Mouse (Mus musculus) thymus, postnatal 25 days (tissue): Measurements from ENCODE around the gene Gm10491.
"Not testable (repeated sequence)": the region's sequence is repeated elsewhere in the genome, so short reads cannot be mapped to it uniquely, and the experiment has no call there.

Experiments used
- DNase-seq: peaks from one replicate; pipeline ENCODE4 v3.0.0; 2022

Gene Gm10491

GRCm38 (mm10) chrX:7907735-7908134, at the start of gene Gm10491:
TSS of gene Gm10491 (minus strand) at chrX:7907835.
- DNase-seq: no peak

DNA sequence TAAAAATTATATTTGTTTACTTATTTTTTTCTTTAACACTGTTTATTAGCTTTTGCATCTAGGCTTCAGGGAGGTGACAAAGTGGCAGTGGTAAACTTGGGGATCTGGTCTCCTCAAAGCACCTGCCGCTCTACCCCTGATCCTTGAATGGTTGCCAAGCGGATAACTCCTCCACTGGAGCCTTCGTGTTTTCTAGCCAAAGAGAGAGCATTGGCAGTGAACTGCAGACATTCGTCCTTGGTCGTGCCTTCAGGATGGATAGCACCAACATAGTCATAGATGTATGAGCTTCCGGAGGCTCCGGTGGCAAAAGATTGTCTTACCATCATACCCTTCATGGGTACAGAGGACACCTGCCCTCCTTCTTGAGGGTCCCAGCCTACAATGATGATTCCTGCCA, 42.5 kb upstream of the Gm10491 start:
- DNase-seq: no peak

DNA sequence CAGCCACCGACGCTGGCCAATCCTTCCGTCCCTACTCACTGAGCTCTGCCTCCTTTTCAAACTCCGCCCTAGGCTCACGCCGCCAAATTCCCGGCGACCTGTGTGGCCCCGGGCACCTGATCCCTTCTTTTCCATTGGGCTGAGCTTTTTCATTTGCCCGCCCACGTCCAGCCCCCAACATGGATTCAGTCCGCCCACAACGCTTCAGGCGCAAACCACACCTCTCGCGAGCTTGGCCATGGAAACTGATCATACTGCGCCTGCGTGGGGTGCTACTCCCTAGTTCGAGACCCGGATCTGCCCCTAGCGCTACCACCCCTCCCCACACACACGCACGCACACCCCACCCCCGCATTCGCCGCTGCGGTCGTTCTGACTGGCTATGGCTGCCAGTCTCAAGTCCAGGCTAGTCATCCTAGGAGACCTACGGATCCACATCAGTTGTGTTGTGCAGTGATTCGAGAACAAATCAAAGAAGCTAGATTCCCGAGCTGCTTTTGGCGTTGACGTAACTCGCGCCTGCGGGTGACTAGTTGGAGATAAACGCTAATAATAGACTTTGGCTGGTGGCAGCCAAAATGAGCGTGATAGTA, 40.4 kb upstream of the Gm10491 start:
- peak; percentile 78 for DNase-seq

DNA sequence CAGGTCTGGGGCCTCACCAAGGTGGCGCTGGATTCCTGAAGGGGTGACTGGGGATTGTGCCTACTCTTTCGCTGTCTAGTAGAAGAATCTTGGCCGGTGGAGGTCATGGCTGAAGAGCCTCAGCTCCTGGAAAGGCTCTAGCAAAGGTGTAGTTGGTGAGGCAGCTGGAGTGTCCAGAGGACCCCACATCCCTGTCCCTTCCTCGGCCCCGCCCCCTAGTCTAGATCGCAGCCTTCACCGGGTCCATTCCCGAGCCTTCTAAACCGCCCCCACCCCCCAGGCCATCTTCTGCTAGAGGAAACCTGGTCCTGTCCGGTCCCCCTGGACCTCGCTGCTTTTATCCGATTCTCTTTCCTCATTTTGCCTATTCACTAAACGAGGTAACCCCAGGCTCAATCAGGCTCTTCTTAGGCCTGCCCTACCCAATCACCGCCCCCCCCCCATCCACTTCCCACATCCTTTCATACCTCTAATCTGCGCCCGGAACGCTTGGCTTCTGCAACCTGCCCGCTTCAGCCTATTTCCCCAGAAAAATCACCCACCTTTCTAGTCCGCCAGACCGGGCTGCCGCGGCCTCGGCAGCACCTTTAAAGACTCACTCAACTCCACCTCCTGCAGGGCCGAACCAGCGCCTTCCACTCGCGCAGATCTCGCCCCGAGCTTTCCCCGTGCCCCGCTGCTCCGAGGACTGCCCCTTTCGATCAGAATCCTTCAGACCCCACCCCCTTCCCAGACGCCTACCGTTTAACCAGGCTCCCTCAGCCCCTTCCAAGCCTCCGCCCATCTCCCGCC, 39.7 kb upstream of the Gm10491 start, which contains the start of gene Hdac6:
Hdac6 (minus strand) TSS at position 782 of the 792 bp plus-strand sequence.
- no peak for DNase-seq

GRCm38 (mm10) chrX:7945618-7946017, 38.0 kb upstream of the Gm10491 start:
- no peak for DNase-seq

- no peak for DNase-seq
Measured at GRCm38 (mm10) chrX:7937667-7938066, 30.0 kb upstream of the Gm10491 start.

- DNase-seq: no peak
Measured at GRCm38 (mm10) chrX:7936874-7937273, 29.2 kb upstream of the Gm10491 start.

DNA sequence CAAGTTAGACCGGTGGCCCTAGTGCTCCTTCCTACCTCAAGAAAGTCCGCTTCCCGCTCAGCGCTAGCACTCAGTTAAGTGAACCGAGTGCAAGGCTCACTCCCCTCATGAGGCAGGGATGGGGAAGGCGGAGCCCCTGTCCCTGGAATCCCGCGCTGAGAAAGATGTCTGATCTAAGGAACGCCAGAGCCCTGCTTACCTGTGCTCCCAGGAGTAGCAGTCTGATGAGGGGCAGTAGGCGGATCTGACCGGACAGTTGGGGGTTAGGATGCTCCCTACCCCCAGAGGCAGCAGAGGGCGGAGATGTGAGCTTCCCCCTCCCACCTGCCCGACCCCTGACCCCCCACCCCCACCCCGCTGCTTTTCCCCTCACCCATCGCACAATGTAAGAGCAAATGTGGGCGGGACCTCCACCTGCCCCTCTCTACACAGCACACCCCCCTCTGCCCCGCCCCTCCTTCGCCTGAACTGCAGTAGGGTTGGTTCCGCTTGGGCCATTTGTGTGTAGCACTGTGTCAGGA, 20.7 kb upstream of the Gm10491 start, which contains the start of gene Eras:
Eras (minus strand) TSS at position 338 of the 521 bp plus-strand sequence.
- no peak for DNase-seq

- no peak for DNase-seq
Measured at GRCm38 (mm10) chrX:7927116-7927515, 19.5 kb upstream of the Gm10491 start.

DNA sequence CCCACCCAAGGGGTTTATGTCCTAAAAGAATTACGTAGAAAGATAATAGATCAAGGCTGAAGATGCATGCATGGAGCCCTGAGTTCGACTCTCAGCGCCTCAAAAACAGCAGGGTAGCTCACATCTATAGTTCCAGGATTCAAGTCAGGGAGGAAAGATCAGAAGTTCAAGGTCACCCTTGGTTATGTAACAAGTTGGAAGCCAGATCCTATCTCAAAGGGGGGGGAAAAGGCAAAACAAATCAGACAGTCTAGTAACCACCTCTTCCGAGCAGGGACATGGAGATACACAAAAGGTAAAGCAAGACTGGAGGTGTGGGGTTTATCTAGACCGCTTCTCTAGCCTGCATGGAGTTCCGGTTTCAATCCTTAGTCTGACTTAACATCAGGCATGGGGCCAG, 18.6 kb upstream of the Gm10491 start:
- DNase-seq: no peak

DNA sequence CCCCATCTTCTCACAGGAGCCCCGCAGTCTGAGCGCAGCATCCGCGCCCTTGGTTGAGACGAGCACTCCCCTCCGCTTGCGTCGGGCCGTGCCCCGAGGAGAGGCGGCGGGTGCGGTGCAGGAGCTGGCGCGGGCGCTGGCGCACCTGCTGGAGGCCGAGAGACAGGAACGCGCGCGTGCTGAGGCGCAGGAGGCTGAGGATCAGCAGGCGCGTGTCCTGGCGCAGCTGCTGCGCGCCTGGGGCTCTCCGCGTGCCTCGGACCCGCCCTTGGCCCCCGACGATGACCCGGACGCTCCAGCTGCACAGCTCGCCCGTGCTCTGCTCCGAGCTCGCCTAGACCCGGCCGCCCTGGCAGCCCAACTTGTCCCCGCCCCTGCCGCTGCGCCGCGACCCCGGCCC, 14.4 kb upstream of the Gm10491 start:
- no peak for DNase-seq

- no peak for DNase-seq
Measured at GRCm38 (mm10) chrX:7919601-7920383, 12.2 kb upstream of the Gm10491 start, which contains the start of gene Pcsk1n. TSS of gene Pcsk1n (plus strand) at chrX:7919822.

DNA sequence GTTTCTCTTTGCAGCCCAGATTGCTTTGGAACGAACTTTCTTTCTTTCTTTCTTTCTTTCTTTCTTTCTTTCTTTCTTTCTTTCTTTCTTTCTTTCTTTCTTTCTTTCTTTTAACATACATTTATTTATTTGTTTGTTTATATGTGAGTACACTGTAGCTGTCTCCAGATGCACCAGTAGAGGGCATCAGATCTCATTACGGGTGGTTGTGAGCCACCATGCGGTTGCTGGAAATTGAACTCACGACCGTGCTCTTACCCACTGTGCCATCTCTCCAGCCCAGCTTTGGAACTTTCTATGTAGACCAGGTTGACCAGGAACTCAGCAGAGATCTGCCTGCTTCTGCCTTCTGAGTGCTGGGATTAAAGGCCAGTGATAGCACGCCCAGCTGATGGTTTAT, 10.3 kb upstream of the Gm10491 start:
- not testable (repeated sequence) for DNase-seq

- DNase-seq: peak; percentile 39
Measured at GRCm38 (mm10) chrX:7915669-7916068, 8.0 kb upstream of the Gm10491 start.

DNA sequence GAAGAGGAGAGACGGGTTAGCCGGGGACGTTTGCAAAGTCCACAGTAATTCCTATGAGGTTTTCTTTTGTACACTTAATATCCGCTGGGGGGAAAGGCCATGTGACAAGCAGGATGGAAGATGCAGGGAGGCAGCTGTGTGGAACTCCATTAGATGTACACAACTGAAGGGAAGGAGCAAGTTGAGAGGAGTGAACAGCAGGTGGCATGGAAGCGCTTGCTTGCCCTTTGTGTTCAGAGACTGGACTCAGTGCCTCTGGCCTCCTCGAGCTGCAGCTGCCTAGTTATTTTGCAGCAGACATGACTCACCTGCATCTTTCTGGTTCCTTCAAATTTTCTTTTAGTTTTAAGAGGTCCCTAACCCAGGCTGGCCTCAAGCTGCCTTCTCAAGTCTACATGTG, 2.8 kb upstream of the Gm10491 start:
- no peak for DNase-seq

DNA sequence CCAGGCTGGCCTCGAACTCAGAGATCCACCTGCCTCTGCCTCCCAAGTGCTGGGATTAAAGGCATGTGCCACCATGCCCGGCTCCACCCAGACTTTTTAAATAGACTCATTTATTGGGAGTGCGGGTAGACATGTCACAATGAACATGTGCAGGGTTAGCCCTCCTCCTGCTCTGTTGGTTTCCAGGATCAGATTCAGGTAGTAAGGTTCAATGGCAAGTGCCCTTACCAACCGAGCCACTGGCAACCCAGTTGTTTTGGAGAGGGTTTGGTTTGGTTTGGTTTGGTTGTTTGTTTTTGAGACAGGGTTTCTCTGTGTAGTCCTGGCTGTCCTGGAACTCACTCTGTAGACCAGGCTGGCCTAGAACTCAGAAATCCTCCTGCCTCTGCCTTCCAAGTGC, 1.6 kb upstream of the Gm10491 start, which contains the start of gene Gm10490:
Gm10490 (plus strand) TSS at position 301 of the 400 bp plus-strand sequence.
- not testable (repeated sequence) for DNase-seq

DNA sequence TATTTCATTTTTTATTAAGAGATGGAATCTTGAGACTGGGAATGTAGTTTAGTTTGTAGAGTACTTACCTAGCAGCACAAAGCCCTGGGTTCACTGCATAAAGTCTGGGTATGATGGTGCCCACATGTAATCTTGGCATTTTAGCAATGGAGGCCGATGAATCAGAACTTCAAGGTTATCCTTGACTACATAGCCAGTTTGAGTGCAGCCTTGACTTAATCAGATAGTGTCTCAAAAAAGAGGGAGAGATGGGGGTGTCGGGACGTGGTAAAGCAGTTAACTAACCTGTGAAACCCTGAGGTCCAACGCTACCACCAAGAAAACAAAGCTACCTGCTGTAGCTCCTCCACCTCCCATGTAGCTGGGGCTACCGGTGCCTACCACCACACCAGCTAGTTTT, 3.2 kb downstream of the Gm10491 start:
- DNase-seq: no peak

GRCm38 (mm10) chrX:7898880-7899874, 8.5 kb downstream of the Gm10491 start, which contains the start of the genes Pqbp1 and Timm17b:
TSS of gene Pqbp1 (minus strand) at chrX:7899269.
TSS of gene Timm17b (plus strand) at chrX:7899357.
- peak; percentile 84 for DNase-seq

DNA sequence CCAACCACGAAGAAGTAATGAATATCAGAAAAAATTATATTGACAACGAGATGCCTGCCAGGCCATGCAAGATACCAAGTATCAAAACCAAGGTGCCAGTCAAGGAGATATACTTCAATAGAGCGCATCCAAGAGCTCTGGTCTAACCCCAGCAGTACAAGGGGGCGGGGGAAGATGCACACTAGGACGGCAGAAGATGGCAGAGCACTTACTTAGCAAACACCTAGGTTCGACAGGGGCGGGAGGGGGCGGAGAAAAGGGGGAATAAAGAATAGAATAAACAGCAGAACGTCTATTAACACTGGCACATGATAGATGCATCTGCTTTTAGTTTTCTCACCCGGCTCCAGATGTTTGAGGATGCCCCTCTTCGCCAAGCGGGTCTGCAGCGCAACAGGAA, 9.4 kb downstream of the Gm10491 start:
- DNase-seq: peak; percentile 8

DNA sequence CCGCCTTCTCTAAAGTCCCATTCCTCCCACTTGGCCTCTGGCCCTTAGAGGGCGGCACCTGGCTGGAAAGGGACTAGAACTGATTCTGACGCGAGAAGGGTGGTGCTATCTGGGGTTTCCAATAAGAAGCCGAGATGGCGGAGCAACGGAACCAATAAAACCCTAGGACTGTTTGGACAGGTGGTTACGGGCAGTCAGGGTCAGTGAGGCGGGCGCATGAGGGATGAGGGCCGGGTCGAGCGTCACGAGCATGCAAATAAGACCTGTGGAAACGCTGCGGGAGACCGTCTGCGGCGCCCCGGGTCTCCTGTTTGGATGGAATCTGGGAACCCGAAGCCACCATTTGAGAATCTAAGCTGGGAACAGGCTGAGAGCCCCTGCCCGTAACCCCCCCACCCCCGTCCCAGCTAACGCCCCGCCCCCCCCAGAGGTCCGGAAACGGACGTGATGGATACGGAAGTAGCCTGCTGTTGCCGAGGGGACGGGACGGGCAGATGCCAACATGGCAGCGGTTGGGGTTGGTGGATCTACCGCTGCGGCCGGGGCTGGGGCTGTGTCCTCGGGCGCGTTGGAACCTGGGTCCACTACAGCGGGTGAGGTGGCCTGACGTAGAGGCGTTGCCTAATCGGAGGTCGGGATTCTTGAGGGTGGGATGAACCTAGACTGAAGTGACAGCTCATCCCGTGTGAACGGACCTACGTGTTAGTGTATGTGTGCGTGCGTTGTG, 23.6 kb downstream of the Gm10491 start, which contains the start of gene Slc35a2:
Slc35a2 (plus strand) TSS at position 188 of the 727 bp plus-strand sequence.
- peak; percentile 62 for DNase-seq

- peak; percentile 51 for DNase-seq
Measured at GRCm38 (mm10) chrX:7879819-7880218, 27.8 kb downstream of the Gm10491 start.
